Mouse (Mus musculus): ENCODE measurements at regions not wholly inside any gene's neighbourhood (a gene's known extent, or its start where the extent isn't known, plus 50 kb on each side); places are given as distances from the start of the nearest gene placed in this dataset.
A peak's percentile ranks its signal among the peaks of the same experiment; 100 is the strongest.

DNA sequence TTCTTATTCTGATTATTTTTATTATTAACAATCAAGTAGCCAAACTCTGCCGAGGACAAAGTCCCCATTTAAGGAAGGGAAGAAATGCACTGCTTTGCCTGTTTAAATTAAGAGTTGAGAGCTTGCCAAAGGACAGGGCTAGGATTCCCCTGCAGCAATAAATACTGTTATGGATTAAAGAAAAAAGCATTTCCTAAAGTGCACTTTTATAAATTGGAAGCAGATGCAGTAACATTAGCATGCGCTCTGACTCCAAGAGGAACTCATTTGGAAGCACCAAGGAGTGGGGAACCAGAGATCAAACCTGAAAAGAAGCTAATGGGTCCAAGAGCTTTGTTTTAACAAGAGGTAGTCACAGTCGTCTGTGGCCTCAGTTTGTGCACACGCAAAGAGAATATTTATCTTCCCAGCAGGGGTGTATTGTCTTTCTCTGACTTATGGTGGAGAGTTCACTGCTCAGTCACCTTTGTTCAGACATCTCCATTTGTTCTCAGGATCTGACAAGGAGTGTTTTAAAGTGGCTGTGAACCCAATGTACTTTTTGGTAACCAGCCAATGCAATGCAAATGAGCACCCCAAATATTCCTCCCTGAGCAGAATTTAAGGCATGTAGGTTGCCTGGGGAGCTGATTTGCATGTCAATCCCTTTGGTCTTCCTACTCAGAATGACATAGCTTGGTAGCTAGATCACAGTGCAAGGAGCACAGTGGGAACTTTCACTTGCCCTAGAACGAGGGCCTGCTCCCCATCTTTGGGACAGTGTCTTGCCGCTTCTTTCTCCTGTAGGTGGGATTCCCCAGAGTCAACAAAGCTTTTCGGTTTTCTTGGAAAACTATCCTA is 119.1 kb upstream of the Nbea start:
- Histone ChIP-seq H3K9ac (replicated peaks; ENCODE audit: low read length, poor library complexity, severe bottlenecking) (no peak overlapping the region), H3K27ac (ENCODE audit: low read depth, low read length) (no peak overlapping the region), H3K4me1 (ENCODE audit: insufficient read depth, low read length) (0 out of 2 replicates have a peak, but pooled peaks cover 2% of the 10 kb centered on the region), H3K4me2 (ENCODE audit: low read depth, low read length, poor library complexity, severe bottlenecking) (no peak overlapping the region), H3K36me3 (ENCODE audit: insufficient read depth, low read length) (no peaks in the 10 kb centered on the region), H3K9me3 (ENCODE audit: low read length) (no peaks in the 10 kb centered on the region), H3K4me3 (ENCODE audit: low read depth, low read length) (no peak overlapping the region), H3K27me3 (ENCODE audit: insufficient read depth, low read length) (no peaks in the 10 kb centered on the region)
- TF ChIP-seq CTCF (IDR thresholded peaks at IDR 0.05): no peak
- DNase-seq (ENCODE audit: low spot score): peak; percentile 53
- WGBS: 20% methylated on average over 7 of the region's 7 CpGs
- no peak for ATAC-seq (ENCODE audit: low FRiP score)

DNA sequence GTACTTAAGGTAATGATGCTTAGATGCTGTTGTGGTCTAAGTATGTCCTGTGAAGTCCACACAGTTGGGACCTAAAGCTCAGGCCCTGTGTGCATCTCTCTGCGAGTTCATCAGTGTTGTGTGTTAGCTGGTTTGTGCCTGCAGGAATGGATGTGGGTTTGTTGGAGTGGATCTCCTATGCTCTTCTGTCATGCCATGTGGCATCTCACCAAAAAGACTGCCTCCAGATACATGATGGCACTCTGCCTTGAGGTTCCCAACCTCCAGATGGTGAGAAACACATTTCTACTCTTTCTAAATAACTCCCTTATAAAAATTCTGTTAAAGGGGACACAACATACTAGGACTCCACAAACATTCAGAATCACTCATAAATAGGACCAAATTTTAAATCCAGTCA is 117.3 kb upstream of the Nbea start:
- no peak overlapping the region for H3K9ac ChIP-seq (replicated peaks; ENCODE audit: low read length, poor library complexity, severe bottlenecking)
- no peak overlapping the region for H3K4me2 ChIP-seq (ENCODE audit: low read depth, low read length, poor library complexity, severe bottlenecking)
- WGBS: 94% methylated on average over 1 of the region's 1 CpGs
- H3K4me3 ChIP-seq (ENCODE audit: low read depth, low read length): no peak overlapping the region
- H3K27me3 ChIP-seq (ENCODE audit: insufficient read depth, low read length): no peaks in the 10 kb centered on the region
- H3K4me1 ChIP-seq (ENCODE audit: insufficient read depth, low read length): 0 out of 2 replicates have a peak, but pooled peaks cover 2% of the 10 kb centered on the region
- no peaks in the 10 kb centered on the region for H3K9me3 ChIP-seq (ENCODE audit: low read length)
- DNase-seq (ENCODE audit: low spot score) (peak; percentile 36), ATAC-seq (ENCODE audit: low FRiP score) (no peak)
- TF ChIP-seq CTCF (IDR thresholded peaks at IDR 0.05): no peak
- H3K36me3 ChIP-seq (ENCODE audit: insufficient read depth, low read length): no peaks in the 10 kb centered on the region
- H3K27ac ChIP-seq (ENCODE audit: low read depth, low read length): no peak overlapping the region

DNA sequence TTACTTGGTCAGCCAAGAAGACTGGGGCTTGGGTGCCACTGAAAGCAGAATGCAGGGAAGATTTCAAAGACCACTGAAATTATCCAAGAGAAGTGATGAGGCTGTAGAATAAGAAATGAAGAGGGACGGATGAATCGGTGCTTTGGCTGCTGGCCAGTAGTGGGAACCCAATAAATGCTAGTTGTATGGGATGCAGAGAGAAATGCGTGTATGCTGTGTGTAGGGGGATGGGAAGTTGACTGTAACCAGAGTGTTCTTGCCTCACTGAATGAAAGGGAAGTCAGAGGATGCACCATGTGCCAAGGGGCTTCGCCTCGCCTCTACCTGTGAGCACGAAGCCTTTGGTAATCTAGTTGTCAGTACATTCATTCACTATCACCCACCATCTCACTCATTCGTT is 112.1 kb upstream of the Nbea start:
- peak; percentile 3 for DNase-seq (ENCODE audit: low spot score)
- H3K4me2 ChIP-seq (ENCODE audit: low read depth, low read length, poor library complexity, severe bottlenecking): no peak overlapping the region
- H3K9ac ChIP-seq (replicated peaks; ENCODE audit: low read length, poor library complexity, severe bottlenecking): no peak overlapping the region
- H3K4me3 ChIP-seq (ENCODE audit: low read depth, low read length): no peak overlapping the region
- H3K36me3 ChIP-seq (ENCODE audit: insufficient read depth, low read length): no peaks in the 10 kb centered on the region
- WGBS: 81% methylated on average over 7 of the region's 7 CpGs
- no peaks in the 10 kb centered on the region for H3K27me3 ChIP-seq (ENCODE audit: insufficient read depth, low read length)
- no peaks in the 10 kb centered on the region for H3K9me3 ChIP-seq (ENCODE audit: low read length)
- no peak overlapping the region for H3K27ac ChIP-seq (ENCODE audit: low read depth, low read length)
- TF ChIP-seq CTCF (IDR thresholded peaks at IDR 0.05): no peak
- no peaks in the 10 kb centered on the region for H3K4me1 ChIP-seq (ENCODE audit: insufficient read depth, low read length)
- ATAC-seq (ENCODE audit: low FRiP score): no peak

DNA sequence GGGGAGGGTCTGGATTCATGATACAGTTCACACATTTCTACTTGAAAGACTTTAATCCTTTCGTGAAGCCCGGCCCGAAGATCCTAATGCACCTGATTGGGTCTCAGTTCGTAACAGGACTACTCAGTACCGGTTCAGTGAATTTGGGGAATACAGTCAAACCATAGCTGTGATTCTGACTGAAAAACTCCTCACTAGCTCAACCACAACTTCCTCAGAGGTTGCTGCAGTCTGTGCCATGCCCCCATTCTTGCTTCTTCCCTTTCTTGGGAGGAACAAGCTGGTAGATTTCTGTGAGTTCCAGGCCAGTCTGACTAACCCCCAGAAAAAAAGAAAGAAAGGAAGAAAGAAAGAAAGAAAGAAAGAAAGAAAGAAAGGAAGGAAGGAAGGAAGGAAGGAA is 98.0 kb upstream of the Nbea start:
- Histone ChIP-seq H3K27me3 (ENCODE audit: insufficient read depth, low read length) (no peaks in the 10 kb centered on the region), H3K4me1 (ENCODE audit: insufficient read depth, low read length) (no peaks in the 10 kb centered on the region), H3K36me3 (ENCODE audit: insufficient read depth, low read length) (no peaks in the 10 kb centered on the region), H3K27ac (ENCODE audit: low read depth, low read length) (no peak overlapping the region), H3K4me2 (ENCODE audit: low read depth, low read length, poor library complexity, severe bottlenecking) (no peak overlapping the region), H3K4me3 (ENCODE audit: low read depth, low read length) (no peak overlapping the region), H3K9ac (replicated peaks; ENCODE audit: low read length, poor library complexity, severe bottlenecking) (no peak overlapping the region), H3K9me3 (ENCODE audit: low read length) (no peaks in the 10 kb centered on the region)
- no peak for DNase-seq (ENCODE audit: low spot score)
- 90% methylated on average over 5 of the region's 5 CpGs for WGBS
- ATAC-seq (ENCODE audit: low FRiP score): no peak
- TF ChIP-seq CTCF (IDR thresholded peaks at IDR 0.05): no peak

DNA sequence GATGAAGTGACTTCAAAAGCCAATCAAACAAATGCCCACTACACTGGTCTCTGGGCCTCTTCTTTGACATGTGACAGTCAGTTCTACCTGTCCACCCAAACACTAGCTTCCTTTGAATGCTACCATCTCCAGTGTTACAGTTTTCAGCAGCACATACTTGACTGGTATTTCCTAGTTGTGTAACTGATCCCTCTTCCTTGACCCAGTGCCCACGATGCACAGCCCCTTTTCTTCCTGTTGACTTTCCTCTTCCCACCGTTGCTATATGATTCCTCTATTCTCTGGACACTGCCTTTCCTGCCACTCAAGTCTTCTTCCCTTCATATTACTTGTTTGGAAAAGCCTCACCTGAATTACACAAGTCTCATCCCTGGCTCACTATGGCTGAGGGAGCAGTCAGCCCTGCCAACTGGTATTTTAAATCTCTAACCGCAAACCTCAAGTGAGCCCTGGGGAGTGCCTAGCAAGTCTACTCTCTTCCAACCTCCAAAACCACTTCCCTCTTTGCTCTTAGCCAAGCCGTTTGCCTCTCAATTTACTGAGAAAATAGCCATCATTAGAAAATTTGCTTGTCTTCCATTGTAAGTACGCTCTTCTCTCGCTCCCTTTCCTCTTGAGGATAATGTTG is 96.9 kb upstream of the Nbea start:
- TF ChIP-seq CTCF (IDR thresholded peaks at IDR 0.05): no peak
- Histone ChIP-seq H3K4me2 (ENCODE audit: low read depth, low read length, poor library complexity, severe bottlenecking) (no peak overlapping the region), H3K4me3 (ENCODE audit: low read depth, low read length) (no peak overlapping the region), H3K27me3 (ENCODE audit: insufficient read depth, low read length) (no peaks in the 10 kb centered on the region), H3K9ac (replicated peaks; ENCODE audit: low read length, poor library complexity, severe bottlenecking) (no peak overlapping the region), H3K36me3 (ENCODE audit: insufficient read depth, low read length) (no peaks in the 10 kb centered on the region), H3K9me3 (ENCODE audit: low read length) (no peaks in the 10 kb centered on the region), H3K4me1 (ENCODE audit: insufficient read depth, low read length) (no peaks in the 10 kb centered on the region), H3K27ac (ENCODE audit: low read depth, low read length) (no peak overlapping the region)
- DNase-seq (ENCODE audit: low spot score) (no peak), ATAC-seq (ENCODE audit: low FRiP score) (no peak)
- 91% methylated on average over 6 of the region's 6 CpGs for WGBS

DNA sequence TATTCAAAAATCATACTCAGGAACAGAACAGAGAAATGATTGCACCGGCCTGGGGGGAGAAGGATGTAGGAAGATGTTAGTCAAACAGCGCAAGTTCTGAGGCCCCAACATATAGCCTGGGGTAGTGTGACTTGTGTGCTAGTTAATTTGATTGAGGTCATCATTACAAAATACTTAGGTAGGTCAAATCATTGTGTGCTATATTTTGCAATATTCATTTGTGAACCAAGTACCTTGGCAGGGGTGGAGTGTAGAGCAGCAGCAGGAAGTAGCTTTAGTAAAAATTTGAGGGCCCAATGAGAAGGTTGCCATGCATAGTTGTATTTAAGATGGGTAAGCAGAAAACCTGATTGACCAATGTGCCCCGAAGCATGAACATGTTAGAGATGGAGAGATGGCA is 89.1 kb upstream of the Nbea start:
- no peak overlapping the region for H3K9ac ChIP-seq (replicated peaks; ENCODE audit: low read length, poor library complexity, severe bottlenecking)
- no peak overlapping the region for H3K27ac ChIP-seq (ENCODE audit: low read depth, low read length)
- no peak overlapping the region for H3K4me3 ChIP-seq (ENCODE audit: low read depth, low read length)
- ATAC-seq (ENCODE audit: low FRiP score) (no peak), DNase-seq (ENCODE audit: low spot score) (no peak)
- 94% methylated on average over 3 of the region's 3 CpGs for WGBS
- no peaks in the 10 kb centered on the region for H3K9me3 ChIP-seq (ENCODE audit: low read length)
- H3K4me2 ChIP-seq (ENCODE audit: low read depth, low read length, poor library complexity, severe bottlenecking): no peak overlapping the region
- H3K36me3 ChIP-seq (ENCODE audit: insufficient read depth, low read length): no peaks in the 10 kb centered on the region
- no peaks in the 10 kb centered on the region for H3K4me1 ChIP-seq (ENCODE audit: insufficient read depth, low read length)
- TF ChIP-seq CTCF (IDR thresholded peaks at IDR 0.05): no peak
- H3K27me3 ChIP-seq (ENCODE audit: insufficient read depth, low read length): no peaks in the 10 kb centered on the region

Measured in midbrain, postnatal 0 days (tissue).